Mouse (Mus musculus) heart, adult 2 months (tissue): ENCODE results near the gene Gm11214. TPM values are rescaled to one million over a fixed set of nuclear protein-coding genes. Genes with fewer than 3 reads are reported as not detected.

Experiments
- DNase-seq, 2 experiments: peaks; one replicate each; pipeline ENCODE4 v3.0.0; 2021
- H3K27ac ChIP-seq: fragments of 200-600 bp; 2 replicates; pipeline ENCODE4 v1.8.1; 2022
- H3K27me3 ChIP-seq: fragments of 200-500 bp; 2 replicates; pipeline ENCODE4 v1.6.1; 2012; ENCODE audit warnings: mild to moderate bottlenecking, low read length, inconsistent platforms, mixed read lengths; ENCODE audit not compliant: control insufficient read depth, insufficient read depth
- H3K36me3 ChIP-seq: fragments of 200-500 bp; 2 replicates; pipeline ENCODE4 v1.6.1; 2012; ENCODE audit warnings: low read length, inconsistent platforms; ENCODE audit not compliant: control insufficient read depth, insufficient read depth
- H3K4me1 ChIP-seq: fragments of 200-500 bp; 2 replicates; pipeline ENCODE4 v1.6.1; 2011; ENCODE audit warnings: low read length; ENCODE audit not compliant: control insufficient read depth, insufficient read depth
- H3K4me3 ChIP-seq: fragments of 200-600 bp; 2 replicates; pipeline ENCODE4 v1.8.1; 2022
- H3K79me2 ChIP-seq: fragments of 200-500 bp; replicated peaks from 2 replicates; pipeline ENCODE4 v1.6.1; 2012; ENCODE audit warnings: mild to moderate bottlenecking, inconsistent platforms, low read length, moderate library complexity, mixed read lengths; ENCODE audit not compliant: control insufficient read depth, insufficient read depth
- H3K9ac ChIP-seq: fragments of 200-500 bp; 2 replicates; pipeline ENCODE4 v1.6.1; 2012; ENCODE audit warnings: low read depth, mild to moderate bottlenecking, control low read depth, inconsistent platforms, low read length, mixed read lengths
- CTCF ChIP-seq: fragments of 200-600 bp; IDR thresholded peaks from 2 replicates; pipeline ENCODE4 v1.8.1; 2022; ENCODE audit warnings: antibody characterized with exemption, mild to moderate bottlenecking, moderate library complexity
- EP300 ChIP-seq: fragments of 200-500 bp; IDR thresholded peaks from 2 replicates; pipeline ENCODE4 v1.6.1; 2011; ENCODE audit warnings: low read depth, low read length, control low read depth; ENCODE audit not compliant: insufficient read depth
- POLR2A ChIP-seq: fragments of 200-500 bp; IDR thresholded peaks from 2 replicates; pipeline ENCODE4 v1.6.1; 2011; ENCODE audit warnings: mild to moderate bottlenecking, low read depth, low read length, control low read depth; ENCODE audit not compliant: insufficient read depth
- whole genome bisulfite sequencing: fragments of 180-500 bp; shearing (Covaris S2); methylation state at CpG from one replicate; pipeline ENCODE4 v1.1.7; 2018; 5-methylcytosine and 5-hydroxymethylcytosine counted together
- intact Hi-C: fragments of 180-260 bp; cut with DNase I; formaldehyde crosslinking; loops from one replicate; pipeline ENCODE4 v1.15.1; 2025
- polyA plus RNA-seq: library from polyadenylated mRNA; depleted of rRNA; stranded (reverse); fragments of >200 nt; gene quantifications from 2 replicates; pipeline ENCODE4 v1.2.3, GENCODE M21; 2012
- total RNA-seq, 2 experiments: library from RNA; stranded (reverse); gene quantifications; 2 replicates each; pipeline ENCODE4 v1.2.3; 2021

The Gm11214 gene
- total and polyA plus RNA-seq, 3 experiments = not detected

GRCm38 (mm10) chr4:63654381-63654780 lies 8.8 kb downstream of the Gm11214 start:
- intact Hi-C loops = loop anchor here (2.0 kb wide), 1 partner anchor 16 kb away; no protein-coding TSS in a partner anchor
- no peak overlapping the region for H3K27ac ChIP-seq
- no peaks in the 10 kb centered on the region for H3K36me3 ChIP-seq
- no peaks in the 10 kb centered on the region for H3K79me2 ChIP-seq
- no peak for TF ChIP-seq POLR2A
- TF ChIP-seq CTCF = peak; percentile 44
- no peak overlapping the region for H3K9ac ChIP-seq
- DNase-seq = no peak
- no peaks in the 10 kb centered on the region for H3K4me1 ChIP-seq
- no peaks in the 10 kb centered on the region for H3K27me3 ChIP-seq
- no peak overlapping the region for H3K4me3 ChIP-seq
- 76% methylated on average over 1 of the region's 1 CpGs for WGBS

- DNase-seq = no peak
- H3K36me3 ChIP-seq = no peaks in the 10 kb centered on the region
- TF ChIP-seq POLR2A (no peak), EP300 (no peak), CTCF (no peak)
- no peak overlapping the region for H3K27ac ChIP-seq
- H3K9ac ChIP-seq = no peak overlapping the region
- no peaks in the 10 kb centered on the region for H3K4me1 ChIP-seq
- no peak overlapping the region for H3K4me3 ChIP-seq
- intact Hi-C loops = no loop called here
- no peaks in the 10 kb centered on the region for H3K79me2 ChIP-seq
- H3K27me3 ChIP-seq = no peaks in the 10 kb centered on the region
Observed at GRCm38 (mm10) chr4:63643956-63644726, 19.0 kb downstream of the Gm11214 start.

- Histone ChIP-seq H3K4me1 (no peaks in the 10 kb centered on the region), H3K27me3 (no peaks in the 10 kb centered on the region), H3K9ac (no peak overlapping the region), H3K36me3 (no peaks in the 10 kb centered on the region), H3K27ac (no peak overlapping the region), H3K4me3 (no peak overlapping the region), H3K79me2 (no peaks in the 10 kb centered on the region)
- WGBS = 72% methylated on average over 2 of the region's 2 CpGs
- no peak for TF ChIP-seq EP300
- TF ChIP-seq CTCF = no peak
- TF ChIP-seq POLR2A = no peak
- no peak for DNase-seq
- intact Hi-C loops = loop anchor here (2.0 kb wide), 1 partner anchor 15 kb away; no protein-coding TSS in a partner anchor
Observed at GRCm38 (mm10) chr4:63639842-63640241, 23.3 kb downstream of the Gm11214 start.

- no peaks in the 10 kb centered on the region for H3K4me1 ChIP-seq
- TF ChIP-seq CTCF = no peak
- TF ChIP-seq EP300 = no peak
- TF ChIP-seq POLR2A = no peak
- no peak overlapping the region for H3K27ac ChIP-seq
- no peak overlapping the region for H3K9ac ChIP-seq
- 47% methylated on average over 1 of the region's 1 CpGs for WGBS
- H3K36me3 ChIP-seq = no peaks in the 10 kb centered on the region
- no peaks in the 10 kb centered on the region for H3K79me2 ChIP-seq
- no peak for DNase-seq
- intact Hi-C loops = loop anchor here (2.0 kb wide), 1 partner anchor 16 kb away; no protein-coding TSS in a partner anchor
- no peak overlapping the region for H3K4me3 ChIP-seq
- H3K27me3 ChIP-seq = no peaks in the 10 kb centered on the region
Observed at GRCm38 (mm10) chr4:63638603-63639002, 24.6 kb downstream of the Gm11214 start.

GRCm38 (mm10) chr4:63633181-63633580 lies 30.0 kb downstream of the Gm11214 start:
- Histone ChIP-seq H3K27ac (no peak overlapping the region), H3K4me1 (no peaks in the 10 kb centered on the region), H3K36me3 (no peaks in the 10 kb centered on the region), H3K79me2 (no peaks in the 10 kb centered on the region), H3K9ac (no peak overlapping the region), H3K4me3 (no peak overlapping the region), H3K27me3 (no peaks in the 10 kb centered on the region)
- WGBS = 68% methylated on average over 2 of the region's 2 CpGs
- TF ChIP-seq CTCF = no peak
- TF ChIP-seq EP300 = no peak
- no peak for TF ChIP-seq POLR2A
- DNase-seq = no peak
- intact Hi-C loops = no loop called here

GRCm38 (mm10) chr4:63627111-63627510 lies 36.1 kb downstream of the Gm11214 start:
- Histone ChIP-seq H3K79me2 (no peaks in the 10 kb centered on the region), H3K4me1 (no peaks in the 10 kb centered on the region), H3K9ac (no peak overlapping the region), H3K4me3 (no peak overlapping the region), H3K27ac (no peak overlapping the region), H3K36me3 (no peaks in the 10 kb centered on the region), H3K27me3 (no peaks in the 10 kb centered on the region)
- intact Hi-C loops = no loop called here
- WGBS = 79% methylated on average over 8 of the region's 8 CpGs
- TF ChIP-seq CTCF = no peak
- no peak for TF ChIP-seq POLR2A
- no peak for DNase-seq
